Mouse (Mus musculus): ENCODE results near the gene Incenp. TPM values are rescaled to one million over a fixed set of nuclear protein-coding genes. Genes with fewer than 3 reads are reported as not detected.
"Not testable (repeated sequence)": the region's sequence is repeated elsewhere in the genome, so short reads cannot be mapped to it uniquely, and the experiment has no call there.

Gene Incenp
- polyA plus RNA-seq, 1 experiment from 2014 or later, result 108 TPM

- Histone ChIP-seq H3K4me1 (peaks cover 2% of the 10 kb centered on the region; the same call in 1 of the 2 replicates), H3K4me2 (replicated peaks) (no peak overlapping the region), H3K27me3 (no peaks in the 10 kb centered on the region), H3K36me3 (peaks cover 5% of the 10 kb centered on the region; the same call in 1 of the 2 replicates), H3K9me3 (no peaks in the 10 kb centered on the region), H3K9ac (no peak overlapping the region), H3K27ac (no peak overlapping the region), H3K4me3 (no peak overlapping the region)
- WGBS, result 41% methylated on average over 1 of the region's 1 CpGs
- ATAC-seq (ENCODE audit: low FRiP score, low read depth), result no peak
Observed at GRCm38 (mm10) chr19:9864856-9865255, 34.5 kb downstream of the Incenp start.

GRCm38 (mm10) chr19:9860821-9861220, 38.5 kb downstream of the Incenp start:
- 83% methylated on average over 3 of the region's 3 CpGs for WGBS
- H3K4me3 ChIP-seq; H3K27me3 ChIP-seq; H3K4me1 ChIP-seq; H3K36me3 ChIP-seq; H3K9me3 ChIP-seq; H3K4me2 ChIP-seq (replicated peaks); H3K27ac ChIP-seq; ATAC-seq (ENCODE audit: low FRiP score, low read depth); H3K9ac ChIP-seq: not testable (repeated sequence)

GRCm38 (mm10) chr19:9849368-9850075, 49.8 kb downstream of the Incenp start:
- not testable (repeated sequence) for H3K9ac ChIP-seq; H3K4me1 ChIP-seq; H3K4me2 ChIP-seq (replicated peaks); H3K27ac ChIP-seq; H3K36me3 ChIP-seq; H3K27me3 ChIP-seq; ATAC-seq (ENCODE audit: low FRiP score, low read depth); H3K9me3 ChIP-seq; H3K4me3 ChIP-seq
- WGBS, result 71% methylated on average over 3 of the region's 3 CpGs

GRCm38 (mm10) chr19:9847262-9847661, 52.1 kb downstream of the Incenp start, which contains the start of gene Scgb2a2:
Gene Scgb2a2 (plus strand): TSS chr19:9847562.
- Histone ChIP-seq H3K4me3 (no peak within 1 kb of the TSS), H3K27ac (no peak within 1 kb of the TSS), H3K27me3 (no peaks in the 10 kb centered on the region), H3K4me2 (replicated peaks) (no peak within 1 kb of the TSS), H3K9ac (no peak within 1 kb of the TSS), H3K36me3 (no peaks in the 10 kb centered on the region), H3K9me3 (no peaks in the 10 kb centered on the region), H3K4me1 (no peaks in the 10 kb centered on the region)
- no peak for ATAC-seq (ENCODE audit: low FRiP score, low read depth)
- WGBS, result 81% methylated on average over 2 of the region's 2 CpGs

GRCm38 (mm10) chr19:9837341-9837715, 62.0 kb downstream of the Incenp start:
- WGBS, result 50% methylated on average over 2 of the region's 2 CpGs

GRCm38 (mm10) chr19:9836581-9837340, 62.6 kb downstream of the Incenp start:
- peak overlapping the region; percentile 49 for H3K4me2 ChIP-seq (replicated peaks)

More at GRCm38 (mm10) chr19:9837341-9837715, 62.0 kb downstream of the Incenp start:
- Histone ChIP-seq H3K36me3 (no peaks in the 10 kb centered on the region), H3K4me1 (no peaks in the 10 kb centered on the region), H3K27me3 (no peaks in the 10 kb centered on the region), H3K27ac (no peak overlapping the region), H3K4me3 (no peak overlapping the region), H3K9ac (no peak overlapping the region), H3K4me2 (replicated peaks) (no peak overlapping the region), H3K9me3 (no peaks in the 10 kb centered on the region)
- ATAC-seq (ENCODE audit: low FRiP score, low read depth), result no peak; the same call in 1 of the 2 replicates

More at GRCm38 (mm10) chr19:9836581-9837340, 62.6 kb downstream of the Incenp start:
- peak; percentile 92 for ATAC-seq (ENCODE audit: low FRiP score, low read depth)
- H3K9me3 ChIP-seq, H3K9ac ChIP-seq, H3K36me3 ChIP-seq, H3K27ac ChIP-seq, H3K27me3 ChIP-seq, H3K4me1 ChIP-seq: not testable (repeated sequence)
- WGBS, result 10% methylated on average over 19 of the region's 21 CpGs
- H3K4me3 ChIP-seq, result peak overlapping the region; percentile 39

Small RNA genes within 50 kb of the gene (microRNA-seq; reads per million reads assigned to microRNA genes)
- gene Gm22369 (not detected), gene Gm24484 (not detected)

Other genes starting within 250 kb of the Incenp start
- gene Scgb2a2, start 52.0 kb downstream of the Incenp start, polyA plus RNA-seq (2015; fragmentation: Nextera tagmentation; extraction: Ambion mirVana), result not detected in 2 replicates
- gene Fth1, start 81.0 kb upstream of the Incenp start, polyA plus RNA-seq (2015; fragmentation: Nextera tagmentation; extraction: Ambion mirVana), result 1,470 and 1,484 TPM in 2 replicates
- gene Best1, start 102.1 kb upstream of the Incenp start, polyA plus RNA-seq (2015; fragmentation: Nextera tagmentation; extraction: Ambion mirVana), result 2.0 and 2.1 TPM in 2 replicates
- gene Rab3il1, start 102.1 kb upstream of the Incenp start, polyA plus RNA-seq (2015; fragmentation: Nextera tagmentation; extraction: Ambion mirVana), result 40.6 and 45.2 TPM in 2 replicates
- gene Fads3, start 142.0 kb upstream of the Incenp start, polyA plus RNA-seq (2015; fragmentation: Nextera tagmentation; extraction: Ambion mirVana), result 10.0 and 10.8 TPM in 2 replicates
- 92.0 and 93.2 TPM in 2 replicates for gene Fads2, start 202.2 kb upstream of the Incenp start, polyA plus RNA-seq (2015; fragmentation: Nextera tagmentation; extraction: Ambion mirVana)